Mouse (Mus musculus): ENCODE measurements at regions not wholly inside any gene's neighbourhood (a gene's known extent, or its start where the extent isn't known, plus 50 kb on each side); places are given as distances from the start of the nearest gene placed in this dataset.

- no peak for ATAC-seq (ENCODE audit: low FRiP score, low TSS enrichment)
- H3K36me3 ChIP-seq (ENCODE audit: insufficient read depth, low read length) = no peaks in the 10 kb centered on the region
- no peak overlapping the region for H3K4me3 ChIP-seq (ENCODE audit: low read length)
- no peak overlapping the region for H3K9ac ChIP-seq (replicated peaks; ENCODE audit: low read length)
- H3K4me1 ChIP-seq (ENCODE audit: insufficient read depth, low read length) = no peaks in the 10 kb centered on the region
- H3K27me3 ChIP-seq (ENCODE audit: insufficient read depth, low read length) = no peaks in the 10 kb centered on the region
- no peak overlapping the region for H3K4me2 ChIP-seq (replicated peaks; ENCODE audit: low read depth, low read length)
- H3K27ac ChIP-seq (ENCODE audit: low read length) = no peak overlapping the region
- WGBS = 74% methylated on average over 7 of the region's 7 CpGs
- H3K9me3 ChIP-seq (ENCODE audit: low read length) = no peaks in the 10 kb centered on the region
These were observed 62.0 kb downstream of the Tpra1 start for GRCm38 (mm10) chr6:88964071-88964470.

- Histone ChIP-seq H3K27ac (ENCODE audit: low read length) (no peak overlapping the region), H3K9me3 (ENCODE audit: low read length) (no peaks in the 10 kb centered on the region), H3K4me1 (ENCODE audit: insufficient read depth, low read length) (no peaks in the 10 kb centered on the region), H3K9ac (replicated peaks; ENCODE audit: low read length) (no peak overlapping the region), H3K4me2 (replicated peaks; ENCODE audit: low read depth, low read length) (no peak overlapping the region), H3K4me3 (ENCODE audit: low read length) (no peak overlapping the region), H3K36me3 (ENCODE audit: insufficient read depth, low read length) (no peaks in the 10 kb centered on the region), H3K27me3 (ENCODE audit: insufficient read depth, low read length) (no peaks in the 10 kb centered on the region)
- 72% methylated on average over 6 of the region's 6 CpGs for WGBS
- no peak for ATAC-seq (ENCODE audit: low FRiP score, low TSS enrichment)
These were observed 62.9 kb downstream of the Tpra1 start for GRCm38 (mm10) chr6:88964911-88965310.

GRCm38 (mm10) chr6:88965361-88966226, 63.5 kb downstream of the Tpra1 start:
- Histone ChIP-seq H3K27me3 (ENCODE audit: insufficient read depth, low read length) (no peaks in the 10 kb centered on the region), H3K36me3 (ENCODE audit: insufficient read depth, low read length) (no peaks in the 10 kb centered on the region), H3K27ac (ENCODE audit: low read length) (no peak overlapping the region), H3K4me1 (ENCODE audit: insufficient read depth, low read length) (no peaks in the 10 kb centered on the region), H3K9me3 (ENCODE audit: low read length) (no peaks in the 10 kb centered on the region), H3K4me2 (replicated peaks; ENCODE audit: low read depth, low read length) (no peak overlapping the region), H3K9ac (replicated peaks; ENCODE audit: low read length) (no peak overlapping the region), H3K4me3 (ENCODE audit: low read length) (no peak overlapping the region)
- no peak for ATAC-seq (ENCODE audit: low FRiP score, low TSS enrichment)
- WGBS = 59% methylated on average over 19 of the region's 19 CpGs

GRCm38 (mm10) chr6:88966501-88966900, 64.5 kb downstream of the Tpra1 start:
- no peak for ATAC-seq (ENCODE audit: low FRiP score, low TSS enrichment)
- H3K36me3 ChIP-seq (ENCODE audit: insufficient read depth, low read length) = no peaks in the 10 kb centered on the region
- no peak overlapping the region for H3K4me2 ChIP-seq (replicated peaks; ENCODE audit: low read depth, low read length)
- no peak overlapping the region for H3K9ac ChIP-seq (replicated peaks; ENCODE audit: low read length)
- no peak overlapping the region for H3K27ac ChIP-seq (ENCODE audit: low read length)
- 79% methylated on average over 4 of the region's 4 CpGs for WGBS
- no peaks in the 10 kb centered on the region for H3K9me3 ChIP-seq (ENCODE audit: low read length)
- H3K27me3 ChIP-seq (ENCODE audit: insufficient read depth, low read length) = no peaks in the 10 kb centered on the region
- H3K4me3 ChIP-seq (ENCODE audit: low read length) = no peak overlapping the region
- peaks cover 2% of the 10 kb centered on the region for H3K4me1 ChIP-seq (ENCODE audit: insufficient read depth, low read length)

- H3K4me3 ChIP-seq (ENCODE audit: low read length) = no peak overlapping the region
- ATAC-seq (ENCODE audit: low FRiP score, low TSS enrichment) = no peak
- 42% methylated on average over 4 of the region's 4 CpGs for WGBS
These were observed 66.8 kb downstream of the Tpra1 start for GRCm38 (mm10) chr6:88968842-88969241.

GRCm38 (mm10) chr6:88971729-88972128, 69.7 kb downstream of the Tpra1 start:
- Histone ChIP-seq H3K27ac (ENCODE audit: low read length) (no peak overlapping the region), H3K4me3 (ENCODE audit: low read length) (no peak overlapping the region), H3K36me3 (ENCODE audit: insufficient read depth, low read length) (no peaks in the 10 kb centered on the region), H3K27me3 (ENCODE audit: insufficient read depth, low read length) (no peaks in the 10 kb centered on the region), H3K9me3 (ENCODE audit: low read length) (no peaks in the 10 kb centered on the region), H3K4me2 (replicated peaks; ENCODE audit: low read depth, low read length) (no peak overlapping the region), H3K4me1 (ENCODE audit: insufficient read depth, low read length) (peaks cover 16% of the 10 kb centered on the region), H3K9ac (replicated peaks; ENCODE audit: low read length) (no peak overlapping the region)
- 18% methylated on average over 9 of the region's 9 CpGs for WGBS
- ATAC-seq (ENCODE audit: low FRiP score, low TSS enrichment) = peak; percentile 30; the same call in 1 of the 2 replicates

More at GRCm38 (mm10) chr6:88968842-88969241, 66.8 kb downstream of the Tpra1 start:
- H3K36me3 ChIP-seq (ENCODE audit: insufficient read depth, low read length) = no peaks in the 10 kb centered on the region
- H3K9ac ChIP-seq (replicated peaks; ENCODE audit: low read length) = no peak overlapping the region
- H3K4me1 ChIP-seq (ENCODE audit: insufficient read depth, low read length) = peaks cover 12% of the 10 kb centered on the region
- no peak overlapping the region for H3K4me2 ChIP-seq (replicated peaks; ENCODE audit: low read depth, low read length)
- H3K27ac ChIP-seq (ENCODE audit: low read length) = no peak overlapping the region
- H3K9me3 ChIP-seq (ENCODE audit: low read length) = no peaks in the 10 kb centered on the region
- H3K27me3 ChIP-seq (ENCODE audit: insufficient read depth, low read length) = no peaks in the 10 kb centered on the region

GRCm38 (mm10) chr6:88974457-88974856, 72.4 kb downstream of the Tpra1 start:
- Histone ChIP-seq H3K4me2 (replicated peaks; ENCODE audit: low read depth, low read length) (no peak overlapping the region), H3K4me3 (ENCODE audit: low read length) (no peak overlapping the region), H3K27me3 (ENCODE audit: insufficient read depth, low read length) (peaks cover 3% of the 10 kb centered on the region; the same call in 1 of the 2 replicates), H3K9me3 (ENCODE audit: low read length) (no peaks in the 10 kb centered on the region), H3K36me3 (ENCODE audit: insufficient read depth, low read length) (no peaks in the 10 kb centered on the region), H3K27ac (ENCODE audit: low read length) (no peak overlapping the region), H3K9ac (replicated peaks; ENCODE audit: low read length) (no peak overlapping the region), H3K4me1 (ENCODE audit: insufficient read depth, low read length) (peaks cover 16% of the 10 kb centered on the region)
- 26% methylated on average over 7 of the region's 7 CpGs for WGBS
- ATAC-seq (ENCODE audit: low FRiP score, low TSS enrichment) = no peak

- Histone ChIP-seq H3K27ac (ENCODE audit: low read length) (no peak overlapping the region), H3K4me1 (ENCODE audit: insufficient read depth, low read length) (peaks cover 13% of the 10 kb centered on the region), H3K27me3 (ENCODE audit: insufficient read depth, low read length) (peaks cover 3% of the 10 kb centered on the region; the same call in 1 of the 2 replicates), H3K9me3 (ENCODE audit: low read length) (no peaks in the 10 kb centered on the region), H3K9ac (replicated peaks; ENCODE audit: low read length) (no peak overlapping the region), H3K4me2 (replicated peaks; ENCODE audit: low read depth, low read length) (no peak overlapping the region), H3K4me3 (ENCODE audit: low read length) (no peak overlapping the region), H3K36me3 (ENCODE audit: insufficient read depth, low read length) (no peaks in the 10 kb centered on the region)
- ATAC-seq (ENCODE audit: low FRiP score, low TSS enrichment) = no peak
- 15% methylated on average over 13 of the region's 13 CpGs for WGBS
These were observed 74.5 kb downstream of the Tpra1 start for GRCm38 (mm10) chr6:88976581-88976980.

GRCm38 (mm10) chr6:88976994-88977393, 74.9 kb downstream of the Tpra1 start:
- 3% methylated on average over 8 of the region's 8 CpGs for WGBS
- Histone ChIP-seq H3K4me1 (ENCODE audit: insufficient read depth, low read length) (peaks cover 9% of the 10 kb centered on the region), H3K27ac (ENCODE audit: low read length) (no peak overlapping the region)

GRCm38 (mm10) chr6:88978970-88979369, 76.9 kb downstream of the Tpra1 start:
- H3K9me3 ChIP-seq (ENCODE audit: low read length) = no peaks in the 10 kb centered on the region
- no peak for ATAC-seq (ENCODE audit: low FRiP score, low TSS enrichment)
- H3K4me3 ChIP-seq (ENCODE audit: low read length) = no peak overlapping the region
- no peak overlapping the region for H3K27ac ChIP-seq (ENCODE audit: low read length)
- H3K27me3 ChIP-seq (ENCODE audit: insufficient read depth, low read length) = peaks cover 3% of the 10 kb centered on the region; the same call in 1 of the 2 replicates
- no peak overlapping the region for H3K4me2 ChIP-seq (replicated peaks; ENCODE audit: low read depth, low read length)
- H3K36me3 ChIP-seq (ENCODE audit: insufficient read depth, low read length) = no peaks in the 10 kb centered on the region
- peaks cover 3% of the 10 kb centered on the region; the same call in 1 of the 2 replicates for H3K4me1 ChIP-seq (ENCODE audit: insufficient read depth, low read length)
- no peak overlapping the region for H3K9ac ChIP-seq (replicated peaks; ENCODE audit: low read length)
- 51% methylated on average over 4 of the region's 4 CpGs for WGBS

More at GRCm38 (mm10) chr6:88976994-88977393, 74.9 kb downstream of the Tpra1 start:
- Histone ChIP-seq H3K36me3 (ENCODE audit: insufficient read depth, low read length) (no peaks in the 10 kb centered on the region), H3K9ac (replicated peaks; ENCODE audit: low read length) (no peak overlapping the region), H3K4me2 (replicated peaks; ENCODE audit: low read depth, low read length) (no peak overlapping the region), H3K27me3 (ENCODE audit: insufficient read depth, low read length) (peaks cover 3% of the 10 kb centered on the region; the same call in 1 of the 2 replicates), H3K9me3 (ENCODE audit: low read length) (no peaks in the 10 kb centered on the region), H3K4me3 (ENCODE audit: low read length) (no peak overlapping the region)
- ATAC-seq (ENCODE audit: low FRiP score, low TSS enrichment) = no peak
